Mouse (Mus musculus) ES-Bruce4 (cell line): Measurements from ENCODE around the gene Mettl17. TPM values are rescaled to one million over a fixed set of nuclear protein-coding genes. Genes with fewer than 3 reads are reported as not detected.
"Not testable (repeated sequence)": the region's sequence is repeated elsewhere in the genome, so short reads cannot be mapped to it uniquely, and the experiment has no call there.

ENCODE experiments used
- H3K27ac ChIP-seq: 2 replicates; pipeline ENCODE4 v1.5.1; 2012; ENCODE audit warnings: low read length, inconsistent platforms; ENCODE audit not compliant: insufficient read depth
- H3K27me3 ChIP-seq: 2 replicates; pipeline ENCODE4 v1.6.1; 2012; ENCODE audit warnings: mild to moderate bottlenecking, low read length, inconsistent platforms; ENCODE audit not compliant: control insufficient read depth, poor library complexity, insufficient read depth, severe bottlenecking
- H3K36me3 ChIP-seq: 2 replicates; pipeline ENCODE4 v1.6.1; 2012; ENCODE audit warnings: inconsistent platforms, mild to moderate bottlenecking, low read length, moderate library complexity; ENCODE audit not compliant: control insufficient read depth, poor library complexity, insufficient read depth, severe bottlenecking
- H3K4me1 ChIP-seq: one replicate; pipeline ENCODE4 v1.8.1; 2011; ENCODE audit warnings: low read length; ENCODE audit not compliant: control insufficient read depth, insufficient read depth
- H3K4me3 ChIP-seq: 2 replicates; pipeline ENCODE4 v1.5.1; 2011; ENCODE audit warnings: low read depth, mild to moderate bottlenecking, low read length
- H3K9ac ChIP-seq: 2 replicates; pipeline ENCODE4 v1.6.1; 2012; ENCODE audit warnings: low read depth, mild to moderate bottlenecking, inconsistent platforms; ENCODE audit not compliant: poor library complexity, severe bottlenecking
- H3K9me3 ChIP-seq: replicated peaks from 2 replicates; pipeline ENCODE4 v1.6.1; 2012; ENCODE audit warnings: mild to moderate bottlenecking, low read length, inconsistent platforms; ENCODE audit not compliant: control insufficient read depth, poor library complexity, insufficient read depth, severe bottlenecking
- CTCF ChIP-seq: IDR thresholded peaks from one replicate; pipeline ENCODE4 v1.8.1; 2011; ENCODE audit warnings: low read depth, low read length
- EP300 ChIP-seq: IDR thresholded peaks from 2 replicates; pipeline ENCODE4 v1.6.1; 2011; ENCODE audit warnings: low read depth, low read length; ENCODE audit not compliant: insufficient read depth
- POLR2A ChIP-seq: IDR thresholded peaks from one replicate; pipeline ENCODE4 v1.8.1; 2011; ENCODE audit warnings: low read length; ENCODE audit not compliant: insufficient read depth
- polyA plus RNA-seq: library from polyadenylated mRNA; stranded (reverse); fragments of >200 nt; gene quantifications from 2 replicates; pipeline ENCODE4 v1.2.4, GENCODE M21; 2011; ENCODE audit warnings: low read depth; ENCODE audit not compliant: missing spikeins, insufficient read depth, insufficient read length

Gene Mettl17
- polyA plus RNA-seq, 1 experiment = 19.2 TPM

DNA sequence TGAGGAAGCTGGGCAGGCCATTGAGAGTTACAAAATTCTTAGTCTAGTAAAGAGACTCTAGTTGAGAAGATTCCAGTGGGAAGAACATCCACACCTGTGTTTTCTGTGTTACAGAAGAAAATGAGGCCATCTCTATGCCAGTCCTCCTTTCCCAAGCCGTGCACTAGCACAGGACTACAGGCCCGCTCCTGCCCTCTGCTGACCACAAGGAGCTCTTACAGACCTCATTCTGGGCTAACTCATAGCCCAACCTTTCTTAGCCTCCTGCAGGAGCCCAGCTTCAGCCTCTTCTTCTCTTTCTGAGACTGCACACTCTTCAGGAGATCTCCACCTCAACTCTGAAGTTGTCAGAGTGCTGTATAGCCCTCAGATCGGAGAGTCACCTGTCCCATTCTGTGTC is 33.6 kb upstream of the Mettl17 start:
- not testable (repeated sequence) for H3K27me3 ChIP-seq, H3K4me1 ChIP-seq, H3K36me3 ChIP-seq, H3K4me3 ChIP-seq, H3K9me3 ChIP-seq, H3K27ac ChIP-seq, H3K9ac ChIP-seq
- peak; percentile 57 for TF ChIP-seq CTCF

DNA sequence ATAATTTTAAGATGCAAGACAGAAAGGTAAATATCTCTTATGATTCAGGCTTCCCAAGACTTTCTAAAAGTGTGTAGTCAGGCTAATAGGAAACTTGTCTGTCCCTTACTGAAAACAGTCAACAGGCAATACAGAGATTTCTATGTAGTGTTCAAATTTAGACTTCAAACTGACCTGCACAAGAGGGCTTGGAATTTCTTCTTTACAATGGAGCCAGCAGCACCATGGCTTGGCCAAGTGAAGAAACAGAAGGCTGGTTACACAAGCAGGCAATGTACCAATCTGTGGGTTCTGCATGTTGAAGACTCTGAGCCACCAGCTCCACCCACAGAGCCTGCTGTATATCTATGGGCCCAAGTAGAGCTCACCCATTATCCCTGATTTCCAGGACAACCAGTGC is 31.2 kb upstream of the Mettl17 start, which contains the start of gene Ear6:
Ear6 (plus strand) TSS at position 301 of the 400 bp plus-strand sequence.
- no peak for TF ChIP-seq EP300
- TF ChIP-seq CTCF = no peak
- TF ChIP-seq POLR2A = no peak
- no peak within 1 kb of the TSS for H3K4me3 ChIP-seq
- H3K36me3 ChIP-seq = no peaks in the 10 kb centered on the region
- H3K9me3 ChIP-seq = no peaks in the 10 kb centered on the region
- H3K4me1 ChIP-seq = no peaks in the 10 kb centered on the region
- no peaks in the 10 kb centered on the region for H3K27me3 ChIP-seq
- H3K9ac ChIP-seq = no peak within 1 kb of the TSS
- H3K27ac ChIP-seq = no peak within 1 kb of the TSS

DNA sequence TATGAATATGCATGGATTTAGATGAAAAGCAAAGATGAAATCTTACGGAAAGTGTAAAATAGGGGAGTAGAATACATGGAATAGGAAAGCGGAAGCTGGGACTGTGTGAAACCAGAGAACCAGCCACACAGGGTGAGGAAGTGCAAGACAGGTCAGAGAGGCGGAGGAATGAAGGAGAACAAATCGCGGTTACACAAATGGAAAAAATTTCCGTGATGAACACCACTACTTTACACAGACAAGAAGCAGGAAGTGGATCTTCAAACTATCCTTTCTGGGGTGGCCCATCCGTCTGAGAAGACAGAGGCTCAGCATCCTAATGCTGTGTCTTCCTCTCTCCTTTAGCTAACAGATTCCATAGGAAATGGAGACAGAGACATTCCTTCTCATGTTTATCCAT is 29.4 kb upstream of the Mettl17 start:
- not testable (repeated sequence) for H3K9ac ChIP-seq, H3K27ac ChIP-seq, H3K36me3 ChIP-seq, H3K4me3 ChIP-seq, H3K9me3 ChIP-seq, H3K27me3 ChIP-seq, H3K4me1 ChIP-seq

DNA sequence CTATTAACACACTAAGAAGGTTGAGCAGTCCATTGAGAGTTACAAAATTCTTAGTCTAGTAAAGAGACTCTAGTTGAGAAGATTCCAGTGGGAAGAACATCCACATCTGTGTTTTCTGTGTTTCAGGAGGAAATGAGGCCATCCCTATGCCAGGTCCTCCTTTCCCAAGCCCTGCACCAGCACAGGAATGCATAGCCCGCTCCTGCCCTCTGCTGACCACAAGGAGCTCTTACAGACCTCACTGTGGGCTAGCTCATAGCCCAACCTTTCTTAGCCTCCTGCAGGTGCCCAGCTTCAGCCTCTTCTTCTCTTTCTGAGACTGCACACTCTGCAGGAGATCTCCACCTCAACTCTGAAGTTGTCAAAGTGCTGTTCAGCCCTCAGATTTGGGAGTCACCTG is 21.0 kb upstream of the Mettl17 start:
- H3K4me1 ChIP-seq, H3K9me3 ChIP-seq, H3K9ac ChIP-seq, H3K27ac ChIP-seq, H3K36me3 ChIP-seq, H3K4me3 ChIP-seq, H3K27me3 ChIP-seq: not testable (repeated sequence)
- TF ChIP-seq CTCF = peak; percentile 63

DNA sequence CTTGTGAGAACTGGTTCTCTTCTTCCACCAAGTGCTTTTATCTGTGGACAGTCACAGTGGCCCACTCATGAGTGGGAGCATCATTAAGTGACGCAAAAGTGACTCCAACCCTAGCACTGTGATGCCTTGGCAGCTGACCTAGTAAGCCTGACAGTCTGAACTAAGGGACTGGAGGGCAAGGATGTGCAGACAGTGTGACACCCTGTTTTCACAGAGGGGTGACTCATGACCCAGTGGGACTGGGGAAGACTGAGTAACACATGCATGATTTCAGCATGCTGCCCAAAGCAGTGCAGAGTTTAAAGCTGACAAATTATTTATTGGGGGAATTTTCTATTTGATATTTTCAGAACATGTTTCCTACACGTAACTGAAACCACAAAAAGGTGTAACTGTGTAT is 13.9 kb upstream of the Mettl17 start:
- H3K4me1 ChIP-seq = no peaks in the 10 kb centered on the region
- TF ChIP-seq POLR2A (no peak), EP300 (no peak), CTCF (no peak)
- no peak overlapping the region for H3K27ac ChIP-seq
- H3K27me3 ChIP-seq = no peaks in the 10 kb centered on the region
- H3K9ac ChIP-seq = no peak overlapping the region
- no peaks in the 10 kb centered on the region for H3K9me3 ChIP-seq
- no peak overlapping the region for H3K4me3 ChIP-seq
- no peaks in the 10 kb centered on the region for H3K36me3 ChIP-seq

DNA sequence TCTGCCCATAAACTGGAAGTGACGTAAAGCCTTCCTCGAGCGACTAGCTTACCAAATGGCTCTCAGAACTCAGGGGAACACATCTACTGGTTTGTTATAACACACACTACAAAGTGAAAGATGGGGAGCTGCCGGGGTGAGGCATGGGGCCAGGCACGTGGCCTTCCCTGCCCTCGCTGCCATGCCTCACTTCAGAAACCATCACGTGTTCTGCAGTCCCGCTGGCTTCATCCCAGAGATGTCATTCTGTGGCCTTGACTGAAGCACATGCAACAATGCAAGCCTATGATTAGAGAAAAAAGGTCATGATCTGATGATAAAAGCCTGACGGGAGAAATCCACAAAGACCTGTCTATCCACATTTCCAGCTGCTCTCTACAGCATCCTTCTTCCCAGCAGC is 12.9 kb upstream of the Mettl17 start:
- Histone ChIP-seq H3K9ac (no peak overlapping the region), H3K27me3 (no peaks in the 10 kb centered on the region)
- no peak for TF ChIP-seq POLR2A
- no peak for TF ChIP-seq CTCF
- no peak for TF ChIP-seq EP300

DNA sequence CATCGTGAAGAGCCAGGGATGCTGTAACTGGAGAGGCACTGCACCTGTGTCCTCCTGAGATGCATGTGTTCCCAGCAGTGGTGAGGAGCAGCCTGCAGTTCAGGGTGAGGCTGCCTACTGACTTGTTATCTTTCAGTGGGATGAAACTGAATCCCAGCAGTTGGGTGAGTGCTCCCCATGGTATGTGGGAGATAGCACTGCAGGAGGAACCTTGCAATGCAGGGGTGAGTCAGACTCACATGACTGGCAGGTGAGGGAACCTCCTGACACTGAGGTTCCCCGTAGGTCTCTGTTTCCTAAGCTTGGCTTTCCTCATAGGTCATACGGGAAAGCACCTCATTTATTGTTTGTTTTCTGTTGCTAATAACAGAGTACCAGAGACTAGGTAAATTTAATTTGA is 7.1 kb upstream of the Mettl17 start:
- Histone ChIP-seq H3K4me1 (no peaks in the 10 kb centered on the region), H3K9ac (no peak overlapping the region), H3K27ac (no peak overlapping the region), H3K9me3 (no peaks in the 10 kb centered on the region), H3K4me3 (no peak overlapping the region), H3K36me3 (no peaks in the 10 kb centered on the region), H3K27me3 (no peaks in the 10 kb centered on the region)
- TF ChIP-seq POLR2A = no peak
- TF ChIP-seq CTCF = no peak

More for the DNA sequence above, 12.9 kb upstream of the Mettl17 start:
- H3K4me3 ChIP-seq = no peak overlapping the region
- no peaks in the 10 kb centered on the region for H3K36me3 ChIP-seq
- no peak overlapping the region for H3K27ac ChIP-seq
- no peaks in the 10 kb centered on the region for H3K4me1 ChIP-seq
- no peaks in the 10 kb centered on the region for H3K9me3 ChIP-seq
